Mouse (Mus musculus) kidney, postnatal 0 days (tissue): Measurements from ENCODE around the gene Scamp2. TPM values are rescaled to one million over a fixed set of nuclear protein-coding genes. Genes with fewer than 3 reads are reported as not detected.

ENCODE experiments used
- ATAC-seq: fragments of 200-750 bp; cut with Nextera tagmentation; replicated peaks from 2 replicates; pipeline ENCODE4 v1.8.0; 2017; ENCODE audit warnings: low read depth, moderate number of reproducible peaks, moderate TSS enrichment, moderate library complexity; ENCODE audit not compliant: low FRiP score
- DNase-seq: peaks from one replicate; pipeline ENCODE4 v3.0.0-alpha.2; 2016; ENCODE audit warnings: low spot score
- H3K27ac ChIP-seq: fragments of 300-500 bp; sonication (generic); 2 replicates; pipeline ENCODE4 v1.5.1; 2014; ENCODE audit warnings: mild to moderate bottlenecking
- H3K27me3 ChIP-seq: fragments of 300-500 bp; sonication (generic); 2 replicates; pipeline ENCODE4 v1.6.1; 2014; ENCODE audit warnings: low read length, mixed read lengths; ENCODE audit not compliant: insufficient read depth
- H3K36me3 ChIP-seq: fragments of 300-500 bp; sonication (generic); 2 replicates; pipeline ENCODE4 v1.6.1; 2014; ENCODE audit warnings: low read length, mixed read lengths; ENCODE audit not compliant: insufficient read depth
- H3K4me1 ChIP-seq: fragments of 300-500 bp; sonication (generic); replicated peaks from 2 replicates; pipeline ENCODE4 v1.6.1; 2014; ENCODE audit warnings: antibody characterized with exemption, low read length, mixed read lengths; ENCODE audit not compliant: insufficient read depth
- H3K4me2 ChIP-seq: fragments of 300-500 bp; sonication (generic); 2 replicates; pipeline ENCODE4 v1.6.1; 2014; ENCODE audit warnings: mild to moderate bottlenecking, low read length, moderate library complexity, mixed read lengths
- H3K4me3 ChIP-seq: fragments of 300-500 bp; sonication (generic); replicated peaks from 2 replicates; pipeline ENCODE4 v1.5.1; 2014; ENCODE audit warnings: low read depth, low read length
- H3K9ac ChIP-seq: fragments of 300-500 bp; sonication (generic); 2 replicates; pipeline ENCODE4 v1.6.1; 2014; ENCODE audit warnings: low read depth, low read length
- H3K9me3 ChIP-seq: fragments of 300-500 bp; sonication (generic); replicated peaks from 2 replicates; pipeline ENCODE4 v1.6.1; 2016; ENCODE audit warnings: low read length, inconsistent platforms, mixed read lengths
- CTCF ChIP-seq: IDR thresholded peaks from 2 replicates; pipeline ENCODE4 v1.5.1; 2016; ENCODE audit warnings: antibody characterized with exemption, low read depth, mild to moderate bottlenecking, moderate library complexity
- whole genome bisulfite sequencing: fragments of 180-500 bp; shearing (Covaris S2); extraction: QIAGEN DNeasy Blood & Tissue Kit; methylation state at CpG from one replicate; pipeline ENCODE4 v1.1.7; 2014; 5-methylcytosine and 5-hydroxymethylcytosine counted together
- polyA plus RNA-seq: library from polyadenylated mRNA; unstranded; fragments of >200 nt; fragmentation: Nextera tagmentation; extraction: Ambion mirVana; gene quantifications from 2 replicates; pipeline ENCODE4 v1.2.1, GENCODE M21; 2015

Gene Scamp2
- polyA plus RNA-seq, 1 experiment from 2014 or later, result 100 TPM

DNA sequence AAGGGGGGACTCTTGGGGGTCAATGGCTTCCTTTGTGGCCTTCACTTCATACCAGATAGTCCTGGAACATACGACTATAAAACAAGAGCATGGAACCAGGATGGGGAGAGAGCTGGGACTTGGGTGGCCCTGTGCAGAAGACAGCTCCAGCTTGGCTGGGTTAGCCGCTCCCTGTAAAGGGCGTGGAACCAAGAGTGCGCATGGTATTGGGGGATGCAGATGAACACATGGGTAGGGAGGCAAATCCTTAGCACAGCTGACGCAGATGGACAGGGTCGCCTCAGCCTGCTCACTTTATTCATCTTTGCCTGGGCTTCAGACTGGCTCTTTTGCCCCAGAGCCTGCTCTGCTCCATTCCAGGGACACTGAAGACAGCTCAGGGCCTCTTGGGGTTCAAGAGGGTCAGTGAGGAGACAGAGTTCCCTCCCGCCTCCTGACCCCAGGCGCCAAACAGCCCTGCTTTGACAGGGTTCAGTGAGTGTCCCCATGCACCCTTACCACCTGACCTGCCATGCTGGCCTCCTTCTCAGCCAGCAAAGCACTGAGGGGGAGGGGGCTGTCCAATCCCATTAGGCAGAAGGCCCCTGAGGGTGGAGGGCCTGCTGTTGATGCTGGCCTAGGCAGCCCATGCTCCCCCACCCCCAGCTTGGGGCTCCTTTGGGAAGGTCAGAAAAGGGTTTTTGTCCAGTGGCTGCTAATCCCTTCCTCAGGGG, 38.3 kb downstream of the Scamp2 start:
- H3K36me3 ChIP-seq, result peaks cover 9% of the 10 kb centered on the region; the same call in 1 of the 2 replicates
- 53% methylated on average over 8 of the region's 8 CpGs for WGBS
- peak; percentile 50; the same call in 1 of the 2 replicates for ATAC-seq
- H3K27ac ChIP-seq, result no peak overlapping the region
- no peak for TF ChIP-seq CTCF
- H3K9me3 ChIP-seq, result no peaks in the 10 kb centered on the region
- 0 out of 2 replicates have a peak, but pooled peaks cover 14% of the 10 kb centered on the region for H3K4me1 ChIP-seq
- no peak for DNase-seq
- H3K9ac ChIP-seq, result no peak overlapping the region
- no peak overlapping the region for H3K4me3 ChIP-seq
- no peak overlapping the region for H3K4me2 ChIP-seq
- no peaks in the 10 kb centered on the region for H3K27me3 ChIP-seq

GRCm38 (mm10) chr9:57600620-57601352, 40.0 kb downstream of the Scamp2 start:
- Histone ChIP-seq H3K27me3 (no peaks in the 10 kb centered on the region), H3K4me1 (0 out of 2 replicates have a peak, but pooled peaks cover 13% of the 10 kb centered on the region), H3K4me3 (no peak overlapping the region), H3K4me2 (no peak overlapping the region), H3K27ac (no peak overlapping the region), H3K9me3 (no peaks in the 10 kb centered on the region), H3K9ac (no peak overlapping the region), H3K36me3 (no peaks in the 10 kb centered on the region)
- 12% methylated on average over 3 of the region's 3 CpGs for WGBS
- DNase-seq (peak; percentile 14), ATAC-seq (0 out of 2 replicates have a peak, but pooled peaks have one; percentile 34)
- TF ChIP-seq CTCF, result no peak

DNA sequence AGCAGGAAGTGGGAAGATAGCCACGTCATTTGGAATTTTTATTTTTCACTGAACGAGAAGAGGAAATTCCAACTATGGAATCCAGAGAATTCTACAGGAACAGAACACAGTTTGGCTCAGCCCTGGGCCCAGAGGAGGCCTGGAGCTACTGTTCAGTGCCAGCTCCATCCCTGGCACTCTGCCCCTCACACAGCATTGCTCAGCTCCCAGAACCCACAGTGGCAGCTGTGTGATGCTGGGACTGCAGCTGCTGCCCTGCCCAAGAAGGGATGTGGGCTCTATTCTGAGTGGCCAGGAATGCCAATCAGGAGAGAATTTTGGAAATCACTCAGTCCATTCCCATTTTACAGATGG, 40.6 kb downstream of the Scamp2 start:
- Histone ChIP-seq H3K27me3 (no peaks in the 10 kb centered on the region), H3K36me3 (no peaks in the 10 kb centered on the region), H3K4me3 (no peak overlapping the region), H3K9me3 (no peaks in the 10 kb centered on the region), H3K4me2 (no peak overlapping the region), H3K9ac (no peak overlapping the region), H3K4me1 (0 out of 2 replicates have a peak, but pooled peaks cover 13% of the 10 kb centered on the region), H3K27ac (no peak overlapping the region)
- ATAC-seq (no peak), DNase-seq (peak; percentile 21)
- WGBS, result 39% methylated on average over 2 of the region's 2 CpGs
- TF ChIP-seq CTCF, result no peak

DNA sequence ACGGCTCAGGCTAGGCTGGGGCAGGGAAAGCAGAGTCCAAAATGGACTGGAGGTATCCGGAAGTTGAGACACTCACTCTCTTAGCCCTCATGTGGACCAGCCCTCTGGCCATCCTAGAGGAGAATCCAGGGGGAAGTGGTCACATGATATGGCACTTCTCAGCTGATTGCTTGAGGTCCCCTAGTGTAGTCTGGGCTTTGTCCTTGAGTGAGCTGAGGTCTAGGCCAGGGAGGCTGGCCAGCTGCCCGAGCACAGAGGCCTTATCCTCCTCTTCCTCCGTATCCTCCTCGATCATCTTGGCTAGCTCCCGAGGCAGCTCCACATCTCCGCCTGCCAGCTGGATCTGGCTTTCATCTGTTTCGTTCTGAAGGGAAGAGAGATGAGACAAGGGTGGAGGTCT, 41.4 kb downstream of the Scamp2 start:
- WGBS, result 55% methylated on average over 8 of the region's 8 CpGs
- no peaks in the 10 kb centered on the region for H3K36me3 ChIP-seq
- no peaks in the 10 kb centered on the region for H3K27me3 ChIP-seq
- no peak for TF ChIP-seq CTCF
- H3K27ac ChIP-seq, result no peak overlapping the region
- ATAC-seq, result no peak
- no peak for DNase-seq
- H3K4me3 ChIP-seq, result no peak overlapping the region
- H3K4me2 ChIP-seq, result no peak overlapping the region
- H3K9ac ChIP-seq, result no peak overlapping the region
- H3K9me3 ChIP-seq, result no peaks in the 10 kb centered on the region
- 0 out of 2 replicates have a peak, but pooled peaks cover 13% of the 10 kb centered on the region for H3K4me1 ChIP-seq

- DNase-seq (no peak), ATAC-seq (no peak)
- H3K27me3 ChIP-seq, result no peaks in the 10 kb centered on the region
- no peaks in the 10 kb centered on the region for H3K9me3 ChIP-seq
- H3K4me3 ChIP-seq, result no peak overlapping the region
- WGBS, result 85% methylated on average over 4 of the region's 4 CpGs
- no peaks in the 10 kb centered on the region for H3K36me3 ChIP-seq
- no peak overlapping the region for H3K4me2 ChIP-seq
- H3K27ac ChIP-seq, result no peak overlapping the region
- 0 out of 2 replicates have a peak, but pooled peaks cover 8% of the 10 kb centered on the region for H3K4me1 ChIP-seq
- H3K9ac ChIP-seq, result no peak overlapping the region
- TF ChIP-seq CTCF, result no peak
These were observed 44.1 kb downstream of the Scamp2 start for GRCm38 (mm10) chr9:57604875-57605274.

- Histone ChIP-seq H3K27me3 (no peaks in the 10 kb centered on the region), H3K4me3 (no peak overlapping the region), H3K27ac (no peak overlapping the region), H3K4me2 (no peak overlapping the region), H3K4me1 (0 out of 2 replicates have a peak, but pooled peaks cover 8% of the 10 kb centered on the region), H3K9me3 (no peaks in the 10 kb centered on the region), H3K36me3 (no peaks in the 10 kb centered on the region), H3K9ac (no peak overlapping the region)
- ATAC-seq, result no peak
- WGBS, result 20% methylated on average over 9 of the region's 9 CpGs
- no peak for TF ChIP-seq CTCF
- DNase-seq, result no peak
These were observed 44.8 kb downstream of the Scamp2 start for GRCm38 (mm10) chr9:57605503-57605902.
